Mouse (Mus musculus) bone marrow, adult 2 months (tissue): ENCODE data around the gene Tpx2.

ENCODE experiments used
- CTCF ChIP-seq: fragments of 200-500 bp; IDR thresholded peaks from 2 replicates; pipeline ENCODE4 v1.5.1; 2011; ENCODE audit warnings: low read length, control low read depth; ENCODE audit not compliant: control insufficient read depth, insufficient read depth
- POLR2A ChIP-seq: fragments of 200-500 bp; IDR thresholded peaks from 2 replicates; pipeline ENCODE4 v1.6.1; 2011; ENCODE audit warnings: low read depth, mild to moderate bottlenecking, control low read depth, low read length, borderline replicate concordance; ENCODE audit not compliant: control insufficient read depth

DNA sequence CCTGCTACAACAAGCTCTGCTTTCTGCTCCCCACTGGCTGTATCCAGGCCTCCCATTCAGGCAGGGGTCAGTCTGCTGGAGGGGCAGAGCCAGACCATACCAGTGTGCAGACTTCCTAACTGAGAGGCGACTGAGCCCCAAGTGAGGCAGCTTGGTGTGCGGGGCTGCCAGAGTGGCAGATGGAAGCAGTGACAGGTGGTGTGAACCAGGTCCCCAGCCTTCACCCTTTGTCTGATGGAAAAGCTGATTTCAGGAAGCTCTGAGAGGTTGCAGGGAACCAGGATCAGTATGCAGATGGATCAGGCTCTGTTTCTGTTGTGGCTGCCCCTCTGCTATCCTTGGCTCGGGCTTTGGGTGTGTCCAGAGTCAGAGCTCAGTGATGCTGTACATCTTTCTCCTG is 75.9 kb downstream of the Tpx2 start:
- TF ChIP-seq CTCF = no peak
- TF ChIP-seq POLR2A = no peak
